Mouse (Mus musculus): Measurements from ENCODE around the gene Asic3. TPM values are rescaled to one million over a fixed set of nuclear protein-coding genes. Genes with fewer than 3 reads are reported as not detected.

Asic3 gene
- polyA plus RNA-seq, 1 experiment from 2014 or later: 3.0 TPM

Other genes with a start within 250 kb of the Asic3 start
- 14.1 and 16.6 TPM in 2 replicates for gene Nupl2, start 248.4 kb upstream of the Asic3 start, polyA plus RNA-seq (2015; fragmentation: Nextera tagmentation; extraction: Ambion mirVana)
- gene Kcnh2, start 61.8 kb upstream of the Asic3 start, polyA plus RNA-seq (2015; fragmentation: Nextera tagmentation; extraction: Ambion mirVana): 13.5 and 15.5 TPM in 2 replicates
- gene Nos3, start 48.6 kb upstream of the Asic3 start, polyA plus RNA-seq (2015; fragmentation: Nextera tagmentation; extraction: Ambion mirVana): 9.3 and 9.6 TPM in 2 replicates
- gene Atg9b, start 21.2 kb upstream of the Asic3 start, polyA plus RNA-seq (2015; fragmentation: Nextera tagmentation; extraction: Ambion mirVana): 1.1 TPM in 2 replicates
- 46.7 and 47.4 TPM in 2 replicates for gene Abcb8, start 19.7 kb upstream of the Asic3 start, polyA plus RNA-seq (2015; fragmentation: Nextera tagmentation; extraction: Ambion mirVana)
- gene Cdk5, start 10.1 kb downstream of the Asic3 start, polyA plus RNA-seq (2015; fragmentation: Nextera tagmentation; extraction: Ambion mirVana): 93.2 and 102 TPM in 2 replicates
- gene Slc4a2, start 10.4 kb downstream of the Asic3 start, polyA plus RNA-seq (2015; fragmentation: Nextera tagmentation; extraction: Ambion mirVana): 18.5 and 24.6 TPM in 2 replicates
- gene Fastk, start 31.9 kb downstream of the Asic3 start, polyA plus RNA-seq (2015; fragmentation: Nextera tagmentation; extraction: Ambion mirVana): 89.4 and 102 TPM in 2 replicates
- gene Tmub1, start 34.5 kb downstream of the Asic3 start, polyA plus RNA-seq (2015; fragmentation: Nextera tagmentation; extraction: Ambion mirVana): 51.2 TPM in 2 replicates
- gene Agap3, start 38.8 kb downstream of the Asic3 start, polyA plus RNA-seq (2015; fragmentation: Nextera tagmentation; extraction: Ambion mirVana): 64.6 and 80.9 TPM in 2 replicates
- 11.2 and 16.1 TPM in 2 replicates for gene Gbx1, start 113.8 kb downstream of the Asic3 start, polyA plus RNA-seq (2015; fragmentation: Nextera tagmentation; extraction: Ambion mirVana)
- gene Asb10, start 127.6 kb downstream of the Asic3 start, polyA plus RNA-seq (2015; fragmentation: Nextera tagmentation; extraction: Ambion mirVana): 0.15 and 0.25 TPM in 2 replicates
- 0.08 and 0.17 TPM in 2 replicates for gene 4931409K22Rik, start 143.4 kb downstream of the Asic3 start, polyA plus RNA-seq (2015; fragmentation: Nextera tagmentation; extraction: Ambion mirVana)
- gene Abcf2, start 164.1 kb downstream of the Asic3 start, polyA plus RNA-seq (2015; fragmentation: Nextera tagmentation; extraction: Ambion mirVana): 91.2 and 99.1 TPM in 2 replicates
- gene Chpf2, start 173.3 kb downstream of the Asic3 start, polyA plus RNA-seq (2015; fragmentation: Nextera tagmentation; extraction: Ambion mirVana): 19.1 and 19.9 TPM in 2 replicates
- 91.1 and 99.2 TPM in 2 replicates for gene Smarcd3, start 211.0 kb downstream of the Asic3 start, polyA plus RNA-seq (2015; fragmentation: Nextera tagmentation; extraction: Ambion mirVana)

Data from neural tube, embryonic 13.5 days (tissue).